Mouse (Mus musculus): ENCODE results near the gene Klf13. TPM values are rescaled to one million over a fixed set of nuclear protein-coding genes. Genes with fewer than 3 reads are reported as not detected.
A peak's percentile ranks its signal among the peaks of the same experiment; 100 is the strongest.

Gene Klf13
- polyA plus RNA-seq, 1 experiment from 2014 or later, result 24.9 TPM

- 93% methylated on average over 6 of the region's 6 CpGs for WGBS
- H3K36me3 ChIP-seq (ENCODE audit: control insufficient read depth, insufficient read depth, low read length), result no peaks in the 10 kb centered on the region
- no peak overlapping the region for H3K27ac ChIP-seq (replicated peaks; ENCODE audit: low read depth, low read length)
- H3K9ac ChIP-seq (replicated peaks; ENCODE audit: low read length), result no peak overlapping the region
- no peak for ATAC-seq (ENCODE audit: low FRiP score, low TSS enrichment)
- no peak overlapping the region for H3K4me2 ChIP-seq (ENCODE audit: low read length)
- H3K9me3 ChIP-seq (ENCODE audit: control insufficient read depth, low read length), result no peaks in the 10 kb centered on the region
- H3K27me3 ChIP-seq (ENCODE audit: control insufficient read depth, insufficient read depth, low read length), result no peaks in the 10 kb centered on the region
- no peak for DNase-seq
- no peak overlapping the region for H3K4me3 ChIP-seq (replicated peaks; ENCODE audit: low read depth, low read length)
- H3K4me1 ChIP-seq (ENCODE audit: control insufficient read depth, insufficient read depth, low read length), result no peaks in the 10 kb centered on the region; the same call in 1 of the 2 replicates
These were observed 77.6 kb downstream of the Klf13 start for GRCm38 (mm10) chr7:63861123-63861522.

- peak overlapping the region; percentile 28 for H3K4me3 ChIP-seq (replicated peaks; ENCODE audit: low read depth, low read length)
- no peaks in the 10 kb centered on the region for H3K36me3 ChIP-seq (ENCODE audit: control insufficient read depth, insufficient read depth, low read length)
- no peaks in the 10 kb centered on the region; the same call in 1 of the 2 replicates for H3K4me1 ChIP-seq (ENCODE audit: control insufficient read depth, insufficient read depth, low read length)
- ATAC-seq (ENCODE audit: low FRiP score, low TSS enrichment) (peak; percentile 58), DNase-seq (peak; percentile 83)
- no peak overlapping the region for H3K27ac ChIP-seq (replicated peaks; ENCODE audit: low read depth, low read length)
- H3K4me2 ChIP-seq (ENCODE audit: low read length), result peak overlapping the region; percentile 57
- H3K27me3 ChIP-seq (ENCODE audit: control insufficient read depth, insufficient read depth, low read length), result no peaks in the 10 kb centered on the region
- 6% methylated on average over 22 of the region's 22 CpGs for WGBS
- H3K9me3 ChIP-seq (ENCODE audit: control insufficient read depth, low read length), result no peaks in the 10 kb centered on the region
- H3K9ac ChIP-seq (replicated peaks; ENCODE audit: low read length), result 0 out of 2 replicates have a peak overlapping the region, but pooled peaks have one; percentile 18
These were observed 80.1 kb downstream of the Klf13 start for GRCm38 (mm10) chr7:63858571-63859152.

- no peaks in the 10 kb centered on the region; the same call in 1 of the 2 replicates for H3K4me1 ChIP-seq (ENCODE audit: control insufficient read depth, insufficient read depth, low read length)
- DNase-seq (no peak), ATAC-seq (ENCODE audit: low FRiP score, low TSS enrichment) (no peak)
- no peak overlapping the region for H3K27ac ChIP-seq (replicated peaks; ENCODE audit: low read depth, low read length)
- no peaks in the 10 kb centered on the region for H3K27me3 ChIP-seq (ENCODE audit: control insufficient read depth, insufficient read depth, low read length)
- no peak overlapping the region for H3K4me3 ChIP-seq (replicated peaks; ENCODE audit: low read depth, low read length)
- no peak overlapping the region for H3K9ac ChIP-seq (replicated peaks; ENCODE audit: low read length)
- no peaks in the 10 kb centered on the region for H3K9me3 ChIP-seq (ENCODE audit: control insufficient read depth, low read length)
- peak overlapping the region; percentile 57; the same call in 1 of the 2 replicates for H3K4me2 ChIP-seq (ENCODE audit: low read length)
- 88% methylated on average over 17 of the region's 17 CpGs for WGBS
- no peaks in the 10 kb centered on the region for H3K36me3 ChIP-seq (ENCODE audit: control insufficient read depth, insufficient read depth, low read length)
These were observed 80.8 kb downstream of the Klf13 start for GRCm38 (mm10) chr7:63857771-63858417.

GRCm38 (mm10) chr7:63855283-63855682 lies 83.4 kb downstream of the Klf13 start:
- Histone ChIP-seq H3K4me1 (ENCODE audit: control insufficient read depth, insufficient read depth, low read length) (no peaks in the 10 kb centered on the region; the same call in 1 of the 2 replicates), H3K4me2 (ENCODE audit: low read length) (no peak overlapping the region), H3K27me3 (ENCODE audit: control insufficient read depth, insufficient read depth, low read length) (no peaks in the 10 kb centered on the region), H3K9ac (replicated peaks; ENCODE audit: low read length) (no peak overlapping the region), H3K27ac (replicated peaks; ENCODE audit: low read depth, low read length) (no peak overlapping the region), H3K9me3 (ENCODE audit: control insufficient read depth, low read length) (no peaks in the 10 kb centered on the region), H3K4me3 (replicated peaks; ENCODE audit: low read depth, low read length) (no peak overlapping the region), H3K36me3 (ENCODE audit: control insufficient read depth, insufficient read depth, low read length) (no peaks in the 10 kb centered on the region)
- 75% methylated on average over 4 of the region's 4 CpGs for WGBS
- DNase-seq, result peak; percentile 69
- no peak for ATAC-seq (ENCODE audit: low FRiP score, low TSS enrichment)

GRCm38 (mm10) chr7:63851841-63852533 lies 86.7 kb downstream of the Klf13 start:
- no peak for DNase-seq
- Histone ChIP-seq H3K27me3 (ENCODE audit: control insufficient read depth, insufficient read depth, low read length) (no peaks in the 10 kb centered on the region), H3K9me3 (ENCODE audit: control insufficient read depth, low read length) (no peaks in the 10 kb centered on the region), H3K4me3 (replicated peaks; ENCODE audit: low read depth, low read length) (no peak overlapping the region), H3K9ac (replicated peaks; ENCODE audit: low read length) (no peak overlapping the region), H3K27ac (replicated peaks; ENCODE audit: low read depth, low read length) (no peak overlapping the region), H3K4me1 (ENCODE audit: control insufficient read depth, insufficient read depth, low read length) (no peaks in the 10 kb centered on the region), H3K4me2 (ENCODE audit: low read length) (no peak overlapping the region), H3K36me3 (ENCODE audit: control insufficient read depth, insufficient read depth, low read length) (no peaks in the 10 kb centered on the region)
- no peak for ATAC-seq (ENCODE audit: low FRiP score, low TSS enrichment)
- 63% methylated on average over 7 of the region's 7 CpGs for WGBS

Other genes with a start within 250 kb of the Klf13 start
- gene E030018B13Rik, start 22.1 kb downstream of the Klf13 start, polyA plus RNA-seq (2014; fragmentation: Nextera tagmentation; extraction: Ambion mirVana), result not detected in 2 replicates
- 0.93 TPM in 1 of 2 replicates, not detected in the other for gene Trpm1, start 214.9 kb upstream of the Klf13 start, polyA plus RNA-seq (2014; fragmentation: Nextera tagmentation; extraction: Ambion mirVana)